Mouse (Mus musculus) kidney, postnatal 4 days (tissue): ENCODE data around the gene Hacd4.

Source experiments
- DNase-seq, 2 experiments: peaks; one replicate each; pipeline ENCODE4 v3.0.0; 2021; ENCODE audit warnings: mixed read lengths in 2 of 2

Gene Hacd4

DNA sequence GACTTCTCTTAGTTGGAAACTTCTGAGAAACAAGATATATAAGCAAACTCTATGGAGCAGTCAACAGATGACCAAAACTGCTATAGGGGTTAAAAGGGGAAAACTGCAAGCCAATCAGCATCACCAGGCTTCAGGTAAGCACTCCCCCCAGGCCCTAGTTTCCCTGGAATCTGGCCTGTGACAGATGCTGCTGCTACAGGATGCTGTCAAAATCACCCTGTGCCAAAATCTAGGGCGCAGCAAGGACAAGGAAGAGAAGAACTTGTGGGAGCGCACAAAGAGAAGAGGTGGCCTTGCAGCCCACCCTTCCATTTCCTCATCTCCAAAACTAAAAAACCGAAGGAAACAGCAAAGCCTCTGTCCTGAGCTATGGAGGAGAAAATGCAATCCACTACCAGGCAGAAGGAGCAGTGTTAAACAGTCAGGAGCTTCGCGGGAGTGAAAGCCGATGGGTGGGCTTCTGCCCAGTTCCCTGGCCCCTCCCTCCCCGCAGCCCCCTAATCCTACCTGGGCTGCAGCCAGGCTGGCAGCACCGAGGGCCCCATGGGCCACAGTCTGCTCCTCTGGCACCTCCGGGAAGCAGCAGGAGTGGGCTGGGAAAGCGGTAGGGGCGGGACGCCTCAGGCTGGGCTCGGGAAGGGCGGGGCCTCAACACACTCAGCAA lies at the start of gene Hacd4:
Gene Hacd4, minus strand, starts transcription at position 603 of the 664 bp plus-strand sequence.
- DNase-seq: peak; percentile 81 to 90

DNA sequence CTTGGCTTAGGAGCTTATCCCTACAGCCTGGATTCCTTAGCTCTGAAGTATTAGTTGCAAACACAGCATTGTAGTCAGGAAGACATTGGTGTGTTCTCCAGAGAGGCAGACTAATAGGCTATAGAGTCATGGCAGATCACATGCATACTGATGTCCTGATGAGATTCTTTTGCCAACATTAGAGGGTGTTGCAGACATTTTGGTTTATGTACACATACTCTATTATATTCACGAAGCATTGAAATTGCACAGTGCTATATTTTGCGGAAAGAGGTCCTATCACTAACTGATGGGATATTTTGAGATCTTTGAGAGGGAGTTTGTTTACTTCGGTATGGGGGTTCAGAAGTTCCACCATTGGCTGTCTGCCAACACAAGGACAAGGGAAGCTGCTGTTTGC lies 49.4 kb upstream of the Hacd4 start:
- DNase-seq: no peak

DNA sequence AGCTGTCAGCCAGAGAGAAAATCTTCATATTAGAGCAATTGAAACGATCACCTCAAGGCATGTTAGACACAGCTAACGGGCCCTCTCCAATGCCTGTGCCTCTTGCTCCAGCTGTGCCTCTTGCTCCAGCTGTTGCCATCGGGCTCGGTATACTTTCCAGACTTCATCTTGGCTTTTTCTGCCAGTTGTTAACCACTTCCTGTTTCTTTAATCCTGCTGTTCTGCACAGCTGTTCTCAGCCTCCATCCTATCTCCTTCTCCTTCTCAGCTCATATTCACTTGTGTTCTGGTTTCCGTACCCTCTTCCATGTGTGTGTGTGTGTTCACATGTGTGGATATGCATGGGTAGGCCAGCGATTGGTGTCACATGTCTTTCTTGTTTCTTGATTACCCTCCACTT lies 41.4 kb upstream of the Hacd4 start:
- DNase-seq: peak in 1 of 2 experiments; percentile 10

DNA sequence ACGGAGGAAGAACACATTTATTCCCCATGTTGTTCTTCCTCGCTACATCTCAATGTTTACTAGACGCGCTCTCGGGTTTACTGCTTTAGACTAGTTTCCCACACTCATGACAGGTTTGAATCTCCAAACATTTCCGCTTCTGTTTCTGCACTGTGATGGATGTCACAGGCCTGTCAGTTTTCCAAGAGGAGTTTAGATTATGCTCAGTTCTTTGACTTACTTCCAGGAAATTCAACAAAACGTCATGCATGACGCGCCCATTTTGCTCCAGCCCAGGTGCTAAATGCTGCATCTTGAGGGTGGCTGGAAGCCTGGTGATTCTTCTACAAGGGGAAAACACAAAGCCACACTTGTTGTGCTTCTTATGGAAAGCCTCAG lies 40.1 kb upstream of the Hacd4 start:
- DNase-seq: peak in 1 of 2 experiments; percentile 8

DNA sequence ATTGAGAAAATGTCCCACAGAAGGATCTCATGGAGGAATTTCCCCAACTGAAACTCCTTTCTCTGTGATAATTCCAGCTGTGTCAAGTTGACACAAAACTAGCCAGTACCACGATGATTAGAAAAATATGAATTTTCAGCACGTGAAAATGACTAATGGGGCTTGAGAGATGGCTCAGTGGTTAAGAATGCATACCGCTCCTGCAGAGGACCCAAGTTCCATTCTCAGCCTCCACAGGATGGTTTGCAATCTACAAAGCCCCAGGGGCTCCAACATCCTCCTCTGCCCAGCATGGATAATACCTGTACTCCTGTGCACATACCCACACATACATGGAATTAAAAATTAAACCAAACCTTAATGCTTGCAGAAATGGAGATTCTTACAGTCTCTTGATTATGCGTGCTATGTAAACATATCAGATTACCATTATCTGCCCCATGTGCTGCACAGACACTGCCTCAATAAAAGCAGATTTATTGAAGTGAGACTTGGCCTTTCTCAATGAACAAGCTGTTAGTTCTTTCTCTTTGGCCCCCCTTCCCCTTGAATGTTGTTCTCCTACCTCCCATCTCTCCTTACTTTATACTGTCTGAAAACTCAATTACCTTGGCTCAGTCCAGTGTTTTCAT lies 39.6 kb upstream of the Hacd4 start:
- DNase-seq: no peak

DNA sequence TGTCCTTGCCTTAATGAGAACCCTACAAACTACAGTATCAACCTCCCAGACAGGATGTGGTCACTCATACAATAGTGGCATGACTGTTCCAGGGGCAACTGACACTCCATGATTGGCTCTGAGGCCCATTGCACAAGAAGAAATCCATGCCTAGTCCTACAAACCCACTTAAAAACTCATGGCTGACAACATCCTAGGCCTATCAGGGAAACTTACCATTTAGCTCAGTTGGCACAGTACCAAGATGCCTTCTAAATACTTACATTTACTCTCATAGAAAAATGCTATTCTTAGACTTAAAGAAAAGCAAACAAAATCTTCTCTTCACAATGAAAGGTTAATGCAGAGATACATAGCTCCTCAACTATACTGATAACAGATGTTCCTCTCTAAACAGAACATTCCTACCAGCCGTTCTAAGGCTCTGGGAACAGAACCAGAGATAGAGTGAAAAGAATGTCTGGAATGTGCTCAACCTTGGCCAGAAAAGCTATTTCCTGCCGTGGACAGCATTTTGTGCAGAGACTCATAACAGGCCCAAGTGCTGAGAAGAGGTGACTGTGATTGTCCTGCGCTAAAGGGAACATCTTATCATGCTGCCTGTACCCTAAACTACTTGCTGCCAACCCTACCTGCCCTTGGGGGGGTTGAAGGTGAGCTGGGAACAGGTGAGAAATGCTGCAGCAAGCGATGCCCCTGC lies 37.9 kb upstream of the Hacd4 start:
- DNase-seq: peak in 1 of 2 experiments; percentile 24

DNA sequence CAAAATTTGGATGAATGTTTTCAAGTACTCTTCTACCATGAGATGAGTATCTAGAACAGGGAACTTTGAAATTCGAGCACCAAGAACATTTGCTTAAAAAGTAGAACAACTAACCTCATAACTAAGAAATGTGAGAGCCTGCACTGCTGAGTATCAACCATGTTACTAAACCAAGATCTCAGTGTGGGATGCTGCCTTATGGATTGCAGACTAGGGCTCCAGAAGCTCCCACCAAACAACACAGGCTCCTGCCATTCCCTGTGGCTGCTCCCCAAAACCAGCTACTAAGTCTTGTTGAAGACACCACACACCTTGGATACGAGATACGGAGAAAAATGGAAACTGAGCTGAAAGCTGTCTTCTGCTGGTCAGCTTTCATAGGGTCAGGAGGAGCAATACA lies 37.4 kb upstream of the Hacd4 start:
- no peak for DNase-seq

DNA sequence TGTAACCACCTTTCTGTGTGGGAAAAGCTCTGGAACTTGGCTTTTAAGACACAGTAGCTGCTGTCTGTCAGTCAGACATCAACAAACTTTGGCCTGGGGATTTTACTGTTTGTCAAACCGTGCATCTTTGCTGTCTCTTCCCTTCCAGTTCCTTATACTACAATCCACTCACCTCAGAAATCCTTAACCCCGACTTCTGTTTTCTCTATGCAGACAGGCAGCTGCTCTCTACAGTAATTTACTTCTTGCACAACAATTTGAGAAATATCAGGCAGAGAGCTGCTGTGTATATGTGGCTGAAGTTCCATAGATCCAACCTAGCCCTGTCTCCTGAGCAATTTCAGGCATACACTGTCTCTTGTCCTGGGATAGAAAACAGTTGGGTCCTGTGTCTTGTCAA lies 32.8 kb upstream of the Hacd4 start:
- no peak for DNase-seq

DNA sequence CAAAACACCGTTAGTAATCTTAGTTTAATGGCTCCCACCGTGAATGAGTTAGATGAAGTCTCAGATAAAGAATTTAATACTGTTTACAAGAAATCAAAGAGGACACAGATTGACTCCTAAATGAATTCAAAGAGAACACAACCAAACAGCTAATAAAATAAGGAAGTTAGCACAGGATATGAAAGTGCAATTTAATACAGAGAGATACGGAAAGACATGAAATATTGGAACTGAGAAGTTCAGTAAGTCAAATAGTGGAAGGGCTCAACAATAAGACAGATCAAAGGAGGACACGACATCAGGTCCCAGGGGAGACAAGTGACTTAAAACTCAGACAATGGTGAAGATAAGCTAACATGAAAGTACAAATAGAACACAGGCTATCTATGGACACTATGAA lies 25.8 kb upstream of the Hacd4 start:
- no peak for DNase-seq

DNA sequence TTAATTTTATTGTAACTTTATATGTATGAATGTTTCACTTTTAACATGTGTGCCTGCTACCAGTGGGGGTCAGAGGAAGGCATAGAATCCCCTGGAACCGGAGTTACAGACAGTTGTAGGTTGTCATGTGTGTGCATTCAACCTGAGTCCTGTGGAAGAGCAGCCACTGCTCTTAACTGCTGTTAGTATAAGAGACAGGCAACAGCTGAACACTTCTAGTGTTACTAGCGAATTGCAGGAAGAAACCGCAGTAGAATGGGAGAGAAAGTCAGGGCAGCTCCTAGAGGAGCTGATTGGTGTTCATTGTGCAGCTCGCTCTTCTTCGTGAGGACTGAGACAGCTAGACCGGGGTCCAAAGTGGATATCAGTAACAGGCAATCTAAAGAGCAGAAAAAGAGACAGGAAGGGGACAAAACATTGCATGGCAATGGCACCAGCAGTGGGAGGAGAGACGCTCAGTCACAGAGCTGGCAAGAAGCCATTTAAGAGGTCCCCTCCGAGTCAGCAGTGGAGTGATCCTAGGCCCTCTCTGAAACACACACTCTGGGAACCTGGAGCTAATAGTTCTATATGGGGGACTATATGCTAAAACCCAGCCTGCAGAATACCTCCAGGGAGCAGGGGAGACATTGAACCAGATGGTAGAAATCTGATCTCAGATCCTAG lies 24.4 kb upstream of the Hacd4 start:
- DNase-seq: no peak

DNA sequence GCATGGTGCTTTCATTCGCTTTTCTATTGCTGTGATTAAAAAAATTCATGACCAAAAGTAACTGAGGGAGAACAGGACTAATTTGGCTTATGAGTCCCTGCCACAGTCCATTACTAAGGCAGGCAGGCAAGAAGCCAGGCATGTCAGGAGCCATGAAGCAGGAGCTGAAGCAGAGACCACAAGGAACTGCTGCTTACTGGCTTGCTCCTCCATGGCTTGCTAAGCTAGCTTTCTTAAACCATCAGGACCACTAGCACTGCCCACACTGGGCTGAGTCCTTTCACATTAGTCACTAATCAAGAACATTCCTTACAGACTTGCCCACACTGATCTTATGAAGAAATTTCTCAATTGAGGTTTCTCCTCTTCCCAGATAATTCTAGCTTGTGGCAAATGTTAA lies 23.8 kb upstream of the Hacd4 start:
- DNase-seq: no peak

DNA sequence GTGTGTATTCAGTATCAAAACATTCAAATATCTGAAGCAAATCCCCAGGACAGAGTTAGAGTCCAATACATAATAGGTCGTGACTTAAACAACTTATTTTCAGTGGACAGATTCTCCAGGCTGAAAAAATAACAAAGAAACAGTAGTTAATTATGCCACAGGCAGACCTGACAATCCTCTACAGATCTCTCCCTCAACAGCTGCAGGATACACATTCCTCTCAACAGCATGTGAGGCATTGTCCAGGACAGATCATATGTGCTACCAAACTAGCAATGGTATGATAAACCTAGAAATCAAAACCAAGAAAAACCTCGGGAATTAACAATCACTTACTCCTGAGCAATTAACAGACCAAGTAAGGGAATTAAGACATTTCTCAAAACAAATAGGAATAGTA lies 22.6 kb upstream of the Hacd4 start:
- DNase-seq: no peak

DNA sequence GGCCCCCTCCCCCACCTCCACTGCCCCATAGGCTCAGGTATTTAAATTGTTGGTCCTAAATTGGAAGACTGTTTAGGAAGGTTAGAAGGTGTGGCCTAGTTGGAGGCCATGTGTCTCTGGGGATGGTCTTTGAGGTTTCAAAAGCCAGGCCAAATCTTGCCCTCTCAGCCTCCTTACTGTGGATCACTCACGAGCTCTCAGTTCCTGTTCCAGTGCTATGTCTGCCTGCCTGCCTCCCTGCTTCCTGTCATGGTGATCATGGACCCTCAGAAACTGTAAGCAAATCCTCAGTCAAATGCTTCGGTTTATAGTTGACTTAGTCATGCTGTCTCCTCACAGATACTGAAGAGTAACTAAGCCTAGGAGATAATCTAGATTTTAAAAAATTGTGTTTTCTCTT lies 19.9 kb upstream of the Hacd4 start:
- no peak for DNase-seq

DNA sequence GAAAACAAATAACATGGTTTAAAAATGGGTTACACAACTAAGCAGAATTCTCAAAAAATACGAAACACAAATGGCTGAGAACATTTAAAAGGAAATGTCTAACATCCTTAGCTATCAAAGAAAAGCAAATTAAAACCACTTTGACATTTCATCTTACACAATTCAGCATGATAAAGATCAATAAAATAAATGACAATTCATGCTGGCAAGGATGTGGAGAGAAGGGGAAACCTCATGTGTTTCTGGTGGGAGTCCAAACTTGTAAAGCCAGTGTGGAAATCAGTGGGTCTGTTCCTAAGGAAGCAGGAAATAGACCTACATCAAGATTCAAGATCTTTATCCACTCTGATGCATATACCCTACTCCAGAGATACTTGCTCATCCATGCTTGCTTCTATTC lies 19.4 kb upstream of the Hacd4 start:
- DNase-seq: no peak

DNA sequence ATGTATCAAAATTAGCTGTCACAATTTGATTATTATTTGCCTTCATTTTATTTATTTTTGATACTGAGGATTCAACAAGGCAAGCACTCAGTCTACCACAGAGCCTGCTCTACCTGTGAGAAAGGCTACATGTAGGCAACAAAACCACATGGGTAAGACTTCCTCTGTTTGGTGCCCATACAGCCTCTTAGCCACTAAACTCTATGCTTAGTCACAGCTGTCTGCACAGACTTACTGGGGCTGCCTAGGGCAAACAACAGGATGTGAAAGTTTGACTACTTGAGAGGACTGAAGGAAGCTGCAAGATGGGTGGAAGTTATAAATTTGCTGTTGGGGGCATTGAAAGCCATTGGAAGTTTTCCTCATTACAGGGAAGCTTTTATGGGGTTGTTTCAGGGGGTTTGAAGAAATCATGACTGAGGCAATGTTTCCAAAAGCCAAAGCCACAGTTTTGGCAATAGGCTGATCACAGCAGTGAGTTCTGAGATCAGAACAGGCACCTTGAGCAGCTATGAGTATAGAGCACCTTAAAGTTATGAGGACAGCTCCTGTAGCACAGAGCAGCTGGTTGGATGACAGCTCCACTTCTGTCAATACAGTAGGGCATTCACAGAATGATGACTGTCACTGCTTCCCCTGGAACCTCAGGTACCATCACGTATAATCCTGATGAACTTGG lies 11.5 kb upstream of the Hacd4 start:
- DNase-seq: no peak

DNA sequence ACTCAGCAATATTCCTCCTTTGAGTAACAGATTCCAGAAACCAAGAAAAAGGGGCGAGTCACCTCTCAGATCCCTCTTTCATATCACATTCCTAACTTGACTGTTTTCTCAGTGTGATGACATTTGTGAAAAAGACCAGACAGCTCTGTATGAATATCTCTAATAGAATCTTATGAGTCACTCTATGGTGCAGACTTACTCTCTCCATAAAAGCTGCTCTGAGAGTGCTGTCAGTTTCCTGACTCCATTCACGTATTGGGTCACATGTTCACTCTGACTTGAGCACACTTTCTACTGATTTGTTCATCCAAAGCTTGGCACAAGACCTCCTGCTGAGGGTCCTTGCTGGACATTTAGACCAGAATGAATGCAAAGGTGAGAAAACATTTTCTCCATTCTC lies 10.2 kb upstream of the Hacd4 start:
- no peak for DNase-seq

DNA sequence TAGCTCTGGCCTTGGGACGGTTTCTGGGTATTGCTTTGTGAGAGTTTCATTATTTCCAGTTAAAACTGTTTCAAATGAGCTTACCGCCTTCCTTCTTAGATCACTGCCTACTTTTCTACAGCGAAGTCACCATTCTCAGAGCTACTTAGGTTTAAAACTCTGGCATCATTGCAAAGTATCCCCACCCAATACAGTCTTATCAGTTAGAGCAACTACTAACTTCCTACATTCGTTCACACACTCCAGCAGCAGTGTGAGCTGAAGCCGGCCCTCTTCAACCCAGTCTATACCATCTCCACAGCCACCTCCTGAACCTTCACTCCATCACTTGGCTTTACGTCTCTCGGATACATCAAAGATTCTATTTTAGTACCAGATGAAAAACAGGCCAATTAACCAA lies 2.1 kb upstream of the Hacd4 start:
- no peak for DNase-seq

DNA sequence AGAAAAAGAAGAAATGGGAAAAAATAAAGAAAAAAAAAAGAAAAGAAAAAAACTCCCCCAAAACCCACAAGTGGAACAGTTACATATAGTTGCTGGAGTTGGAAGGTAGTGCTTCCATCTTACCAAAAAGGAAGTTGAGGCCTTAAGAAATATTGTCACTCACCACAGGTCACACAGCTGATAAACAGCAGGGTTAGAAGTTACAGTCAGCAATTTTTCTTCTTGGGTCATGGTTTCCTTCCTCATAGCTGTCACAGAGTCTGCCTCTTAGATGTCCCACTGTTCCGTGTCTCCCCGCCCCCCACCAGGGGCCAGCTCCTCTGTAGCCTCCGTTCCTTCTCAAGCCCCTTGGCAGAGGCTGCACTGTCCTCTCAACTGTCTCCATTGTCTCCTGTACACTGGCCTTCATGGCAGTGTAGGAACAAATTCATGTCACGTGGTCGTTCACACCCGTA lies 968 bp upstream of the Hacd4 start:
- peak; percentile 38 to 51 for DNase-seq

DNA sequence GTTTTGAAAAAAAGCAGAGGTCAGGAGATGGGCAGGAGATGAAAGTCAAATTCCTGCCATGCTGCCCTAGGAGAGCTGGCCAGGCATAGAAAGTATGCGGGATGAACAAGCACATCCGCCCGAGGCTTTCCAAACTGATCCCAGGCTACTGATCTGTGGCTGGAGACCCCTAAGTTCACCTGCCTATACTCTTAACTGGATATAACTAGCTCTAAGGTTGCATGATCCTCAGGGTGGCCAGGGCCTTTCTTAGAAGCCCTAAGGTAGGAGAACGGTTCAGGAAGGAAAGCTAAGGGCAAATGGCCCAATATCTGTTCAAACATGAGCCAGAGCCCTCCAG lies 232 bp upstream of the Hacd4 start:
- DNase-seq: no peak

DNA sequence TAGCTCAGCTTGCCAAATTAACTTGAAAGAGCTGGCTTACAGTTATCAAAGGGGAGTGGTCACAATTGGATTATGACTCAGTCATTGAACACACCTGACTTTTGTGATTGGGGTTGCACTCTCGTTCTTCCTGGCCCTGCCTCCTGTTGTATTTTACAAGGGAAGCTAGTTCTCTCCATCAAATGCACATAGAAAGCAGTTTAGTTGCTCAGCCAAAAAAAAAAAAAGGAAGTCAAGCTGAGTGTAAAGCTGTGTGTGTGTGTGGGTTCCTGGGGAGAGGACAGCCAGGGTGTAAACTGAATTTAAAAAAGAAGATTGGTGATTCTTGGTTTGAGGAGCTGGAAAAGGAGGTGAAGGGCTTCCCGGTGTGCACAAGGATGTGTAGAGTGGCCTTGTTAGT lies 811 bp downstream of the Hacd4 start:
- DNase-seq: no peak

DNA sequence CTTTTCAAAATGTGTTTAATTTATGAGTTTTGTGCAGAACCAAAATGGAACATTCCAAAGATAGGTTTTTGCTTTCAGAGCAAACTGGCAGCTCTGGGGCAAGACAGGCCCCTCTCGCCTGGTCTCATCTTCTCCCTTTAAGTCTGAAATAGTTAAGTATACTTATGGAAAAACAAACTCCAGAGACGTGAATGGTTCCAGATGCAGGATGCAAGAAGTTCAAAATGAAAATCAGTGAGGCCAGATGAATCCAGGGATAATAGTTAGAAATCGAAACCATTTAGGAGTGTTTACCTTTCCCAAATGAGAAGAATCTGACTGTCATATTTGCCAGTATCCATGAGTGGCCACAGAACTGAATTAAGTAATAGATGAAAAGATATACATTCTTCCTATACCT lies 1.6 kb downstream of the Hacd4 start:
- no peak for DNase-seq

DNA sequence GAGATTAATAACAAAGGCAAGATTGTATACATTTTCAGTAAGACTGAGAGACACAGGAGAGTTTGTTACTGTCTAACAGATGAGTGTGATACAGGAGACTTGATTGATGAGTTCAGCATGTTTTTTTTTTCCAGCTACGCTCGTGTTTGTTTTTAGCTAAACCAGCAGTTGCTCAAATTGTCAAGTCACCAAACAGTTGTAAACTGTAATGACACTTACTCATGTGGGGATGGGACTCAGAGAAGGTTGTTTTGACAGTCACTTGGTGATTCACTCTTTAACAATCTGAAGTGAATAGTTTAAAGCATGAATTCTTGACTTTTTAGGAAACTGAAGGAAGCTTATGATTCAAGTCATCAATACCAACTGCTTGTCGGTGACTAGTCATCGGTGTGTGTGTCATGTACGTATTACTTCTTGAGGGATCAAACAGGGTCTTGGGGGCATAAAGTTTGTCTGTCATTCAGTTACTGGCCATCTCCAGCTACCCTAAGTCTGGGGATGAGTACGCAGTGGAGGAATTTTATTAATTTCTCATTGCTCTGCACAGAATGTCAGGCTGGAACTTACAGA lies 2.0 kb downstream of the Hacd4 start:
- DNase-seq: no peak
